Mouse (Mus musculus): ENCODE results near the gene Rsph14.

GRCm38 (mm10) chr10:75067446-75067845 lies 35.1 kb upstream of the Rsph14 start:
- TF ChIP-seq CTCF (IDR thresholded peaks at IDR 0.05; ENCODE audit: insufficient read depth, low read length), result no peak
- no peak for TF ChIP-seq POLR2A (IDR thresholded peaks at IDR 0.05; ENCODE audit: borderline replicate concordance, extremely low read depth, low read depth, low read length)
